Mouse (Mus musculus): ENCODE results near the gene Uba52.

DNA sequence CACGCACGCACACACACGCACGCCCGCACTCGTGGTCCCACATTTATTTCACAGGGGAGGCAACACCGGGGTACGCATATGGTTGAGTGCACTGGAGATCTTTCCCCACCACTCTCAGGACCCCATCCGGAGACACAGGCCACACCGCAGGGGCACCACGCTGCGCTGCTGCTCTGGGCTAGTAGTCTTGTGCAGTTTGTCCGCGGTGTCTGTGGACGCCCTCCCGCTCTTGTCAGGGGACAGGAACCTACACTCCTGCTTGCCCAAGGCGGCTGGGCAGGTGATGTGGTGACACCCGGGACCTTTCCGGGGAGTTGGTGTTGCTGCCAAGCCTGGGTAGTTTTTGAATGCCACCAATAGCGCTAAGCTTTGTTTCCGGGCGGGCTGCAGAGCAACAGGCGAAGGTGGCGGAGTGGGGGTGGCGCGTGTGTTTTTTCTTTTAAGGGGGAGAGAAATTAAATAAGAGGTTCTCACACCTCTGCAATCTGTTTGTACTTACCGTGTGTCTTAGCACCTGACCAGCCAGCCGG, 16.1 kb downstream of the Uba52 start:
- TF ChIP-seq POLR2A (IDR thresholded peaks at IDR 0.05; ENCODE audit: low read depth, low read length) (no peak), CTCF (conservative IDR thresholded peaks at IDR 0.05; ENCODE audit: insufficient read depth, insufficient read length, low read depth, low read length) (no peak)

All from kidney, adult 2 months (tissue).